10 mouse cellular contexts compared by ENCODE assay signal in the genomic region with DNA sequence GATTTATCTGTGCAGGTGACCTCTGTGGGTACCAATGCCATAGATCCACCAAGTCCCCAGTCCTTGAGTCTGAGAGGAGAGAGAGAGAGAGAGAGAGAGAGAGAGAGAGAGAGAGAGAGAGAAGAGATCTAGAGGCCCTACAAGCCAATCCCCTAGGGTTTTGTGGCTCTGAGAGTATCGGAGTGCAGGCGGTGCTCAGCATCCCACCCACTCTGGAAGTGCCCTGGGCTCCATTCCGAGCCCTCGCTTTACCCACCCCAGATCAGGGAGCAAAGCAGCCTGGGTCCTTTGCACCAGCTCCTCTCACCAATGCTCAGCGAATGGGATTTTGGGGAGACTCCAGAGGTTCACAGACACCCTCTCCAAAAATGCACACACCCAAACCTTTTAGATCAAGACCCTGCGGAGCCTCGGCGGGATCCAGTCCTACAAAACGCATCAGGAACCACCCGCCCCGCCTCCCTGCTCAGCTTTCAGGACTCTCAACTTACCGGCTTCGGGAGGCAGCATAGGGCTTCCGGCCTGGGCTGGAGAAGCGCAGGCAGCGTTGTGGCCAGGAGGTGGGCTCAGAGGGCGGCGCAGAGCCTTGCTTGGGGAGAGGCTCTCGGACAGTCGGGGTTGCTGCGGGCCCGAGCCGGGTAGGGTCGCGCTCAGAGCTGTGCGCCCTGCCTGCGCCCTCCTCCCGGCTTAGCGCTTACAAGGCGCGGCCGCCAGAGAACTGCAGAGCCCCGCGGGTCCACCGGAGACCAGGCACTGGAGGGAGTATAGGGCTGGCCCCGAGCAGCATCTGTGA. TPM values are rescaled to one million over a fixed set of nuclear protein-coding genes. Genes with fewer than 3 reads are reported as not detected.
DNase-seq lines count a peak whose midpoint lies in the region; ATAC-seq and TF ChIP-seq lines count a peak whose summit lies in the region.
"Had no signal": no experiment of that assay in that cellular context is flagged by ENCODE, and none has a peak within 500 bp of the region (broad histone marks: within the 10 kb centered on the region; RNA-seq: fewer than 3 reads in every experiment).

No protein-coding gene starts in this region.

- H3K27me3 ChIP-seq in heart, postnatal 0 days (ENCODE audit: control insufficient read depth, insufficient read depth, low read length): peaks cover 100% of the 10 kb centered on the region
- H3K27me3 ChIP-seq in hindbrain, embryonic 13.5 days: peaks cover 100% of the 10 kb centered on the region

- no peak for ATAC-seq in heart, postnatal 0 days (ENCODE audit: insufficient read depth, low read depth)
- no peak for ATAC-seq in hindbrain, embryonic 13.5 days (ENCODE audit: low FRiP score)
- no peak for ATAC-seq in megakaryocyte progenitor cell, adult 5-6 weeks (replicated peaks; ENCODE audit: poor library complexity)

- no peak for DNase-seq in heart, postnatal 0 days (ENCODE audit: low spot score)
- no peak for DNase-seq in heart, postnatal 10 days
- DNase-seq in embryo, embryonic 10.5 days (ENCODE audit: low spot score): peak; percentile 80
- peak; percentile 75 for DNase-seq in neural tube, embryonic 10.5 days (ENCODE audit: extremely low spot score, low spot score)
- no peak for DNase-seq in thymus, postnatal 25 days
- DNase-seq in thymus, postnatal 0 days (ENCODE audit: low spot score): no peak
- DNase-seq: kidney, adult 18-20 months had no signal

- H3K36me3 ChIP-seq in heart, postnatal 0 days (replicated peaks; ENCODE audit: control insufficient read depth, insufficient read depth, low read length): no peaks in the 10 kb centered on the region
- H3K36me3 ChIP-seq in hindbrain, embryonic 13.5 days: no peaks in the 10 kb centered on the region
- H3K36me3 ChIP-seq: G1E had no signal

- intact Hi-C loops in heart, postnatal 10 days (cut with DNase I): no loop called here

- no peaks in the 10 kb centered on the region for H3K9me3 ChIP-seq in heart, postnatal 0 days (replicated peaks; ENCODE audit: control insufficient read depth, low read length)
- H3K9me3 ChIP-seq in hindbrain, embryonic 13.5 days: no peaks in the 10 kb centered on the region

- H3K4me3 ChIP-seq in heart, postnatal 0 days (ENCODE audit: low read depth, low read length): peak overlapping the region; percentile 25
- H3K4me3 ChIP-seq in hindbrain, embryonic 13.5 days: peak overlapping the region; percentile 16; the same call in 1 of the 2 replicates

- peaks cover 5% of the 10 kb centered on the region; the same call in 1 of the 2 replicates for H3K4me1 ChIP-seq in heart, postnatal 0 days (ENCODE audit: control insufficient read depth, insufficient read depth)
- peaks cover 11% of the 10 kb centered on the region for H3K4me1 ChIP-seq in hindbrain, embryonic 13.5 days (replicated peaks)

- TF ChIP-seq EP300 in heart, postnatal 0 days (IDR thresholded peaks at IDR 0.05; ENCODE audit: low read depth): no peak

- no peak for TF ChIP-seq CTCF in heart, postnatal 0 days (IDR thresholded peaks at IDR 0.05; ENCODE audit: low read depth)

- H3K4me2 ChIP-seq in heart, postnatal 0 days (ENCODE audit: low read depth, low read length): peak overlapping the region; percentile 41
- peak overlapping the region; percentile 17 for H3K4me2 ChIP-seq in hindbrain, embryonic 13.5 days

- no peak overlapping the region for H3K9ac ChIP-seq in heart, postnatal 0 days (replicated peaks; ENCODE audit: low read depth, low read length)
- no peak overlapping the region for H3K9ac ChIP-seq in hindbrain, embryonic 13.5 days

- no peak overlapping the region for H3K27ac ChIP-seq in heart, postnatal 0 days (ENCODE audit: low read depth)
- H3K27ac ChIP-seq in hindbrain, embryonic 13.5 days: no peak overlapping the region

- WGBS in heart, postnatal 0 days: under 1% methylated on average over 36 of the region's 36 CpGs
- under 1% methylated on average over 35 of the region's 36 CpGs for WGBS in hindbrain, embryonic 13.5 days

RNA-seq across cellular contexts. Expression of a gene that starts 4.4 kb away (rescaled TPM):
- total RNA-seq in heart, postnatal 0 days (2014; rRNA removed; ENCODE audit: low replicate concordance): not detected in 2 replicates
- not detected in 2 replicates for polyA plus RNA-seq in heart, postnatal 0 days (2015; fragmentation: Nextera tagmentation; extraction: Ambion mirVana)
- not detected for total RNA-seq in heart, postnatal 10 days (2021)
- 0.85 and 0.97 TPM in 2 replicates for polyA plus RNA-seq in hindbrain, embryonic 13.5 days (2015; fragmentation: Nextera tagmentation; extraction: Ambion mirVana)
- total RNA-seq in megakaryocyte progenitor cell, adult 5-6 weeks (2015): not detected in 2 replicates
- total RNA-seq in megakaryocyte progenitor cell, adult 5-6 weeks (2017): not detected in 2 replicates
- 0.07 TPM in 1 of 2 replicates, not detected in the other for polyA plus RNA-seq in thymus, postnatal 0 days (2015; fragmentation: Nextera tagmentation; extraction: Ambion mirVana)
- polyA plus RNA-seq: G1E had no signal

Comparison
In these comparisons a context has a peak if more than half of its experiments do, and no peak if none do; other contexts are left out.
1. DNase-seq: peak in embryo, embryonic 10.5 days (single experiment) and neural tube, embryonic 10.5 days (single experiment); none in heart, postnatal 0 days (single experiment), heart, postnatal 10 days (0 of 2), thymus, postnatal 25 days (single experiment) and thymus, postnatal 0 days (single experiment).